Mouse (Mus musculus) heart, postnatal 0 days (tissue): ENCODE measurements around the gene Krt9. TPM values are rescaled to one million over a fixed set of nuclear protein-coding genes. Genes with fewer than 3 reads are reported as not detected.
A peak's percentile ranks its signal among the peaks of the same experiment; 100 is the strongest.

Source experiments
- ATAC-seq: fragments of 200-750 bp; cut with Nextera tagmentation; 2 replicates; pipeline ENCODE4 v1.8.0; 2017; ENCODE audit warnings: low read depth, moderate number of reproducible peaks, moderate library complexity; ENCODE audit not compliant: insufficient read depth
- DNase-seq: peaks from one replicate; pipeline ENCODE4 v3.0.0-alpha.2; 2016; ENCODE audit warnings: low spot score
- H3K27ac ChIP-seq: fragments of 300-500 bp; sonication (generic); 2 replicates; pipeline ENCODE4 v1.5.1; 2014; ENCODE audit warnings: low read depth, mild to moderate bottlenecking
- H3K27me3 ChIP-seq: fragments of 300-500 bp; sonication (generic); 2 replicates; pipeline ENCODE4 v1.6.1; 2014; ENCODE audit warnings: low read length, mixed read lengths; ENCODE audit not compliant: control insufficient read depth, insufficient read depth
- H3K36me3 ChIP-seq: fragments of 300-500 bp; sonication (generic); replicated peaks from 2 replicates; pipeline ENCODE4 v1.6.1; 2014; ENCODE audit warnings: low read length, mixed read lengths; ENCODE audit not compliant: control insufficient read depth, insufficient read depth
- H3K4me1 ChIP-seq: fragments of 300-500 bp; sonication (generic); 2 replicates; pipeline ENCODE4 v1.6.1; 2014; ENCODE audit warnings: antibody characterized with exemption; ENCODE audit not compliant: control insufficient read depth, insufficient read depth
- H3K4me2 ChIP-seq: fragments of 300-500 bp; sonication (generic); 2 replicates; pipeline ENCODE4 v1.6.1; 2014; ENCODE audit warnings: low read depth, mild to moderate bottlenecking, low read length, moderate library complexity
- H3K4me3 ChIP-seq: fragments of 300-500 bp; sonication (generic); 2 replicates; pipeline ENCODE4 v1.5.1; 2014; ENCODE audit warnings: low read depth, low read length
- H3K9ac ChIP-seq: fragments of 300-500 bp; sonication (generic); replicated peaks from 2 replicates; pipeline ENCODE4 v1.6.1; 2014; ENCODE audit warnings: low read depth, low read length, mixed read lengths
- H3K9me3 ChIP-seq: fragments of 300-500 bp; sonication (generic); replicated peaks from 2 replicates; pipeline ENCODE4 v1.6.1; 2016; ENCODE audit warnings: low read length; ENCODE audit not compliant: control insufficient read depth
- CTCF ChIP-seq: IDR thresholded peaks from 2 replicates; pipeline ENCODE4 v1.5.1; 2016; ENCODE audit warnings: antibody characterized with exemption, control low read depth, low read depth
- EP300 ChIP-seq: IDR thresholded peaks from 2 replicates; pipeline ENCODE4 v1.6.1; 2016; ENCODE audit warnings: antibody characterized with exemption, low read depth
- WGBS: fragments of 180-500 bp; shearing (Covaris S2); extraction: QIAGEN DNeasy Blood & Tissue Kit; methylation state at CpG from one replicate; pipeline ENCODE4 v1.1.7; 2014; 5-methylcytosine and 5-hydroxymethylcytosine counted together
- polyA plus RNA-seq: library from polyadenylated mRNA; unstranded; fragments of >200 nt; fragmentation: Nextera tagmentation; extraction: Ambion mirVana; gene quantifications from 2 replicates; pipeline ENCODE4 v1.2.1, GENCODE M21; 2015
- total RNA-seq: library from RNA; depleted of rRNA; stranded (reverse); fragments of >200 nt; gene quantifications from 2 replicates; pipeline ENCODE4 v1.2.3, GENCODE M21; 2014; ENCODE audit warnings: low replicate concordance

The Krt9 gene
- total and polyA plus RNA-seq, 2 experiments from 2014 or later, result not detected

- DNase-seq, result no peak
- TF ChIP-seq CTCF (no peak), EP300 (no peak)
- ATAC-seq, result no peak
- WGBS, result 63% methylated on average over 7 of the region's 7 CpGs
- H3K4me2 ChIP-seq, result no peak overlapping the region
- no peaks in the 10 kb centered on the region for H3K36me3 ChIP-seq
- no peaks in the 10 kb centered on the region for H3K27me3 ChIP-seq
- no peaks in the 10 kb centered on the region for H3K9me3 ChIP-seq
- H3K4me1 ChIP-seq, result no peaks in the 10 kb centered on the region
- no peak overlapping the region for H3K27ac ChIP-seq
- H3K4me3 ChIP-seq, result no peak overlapping the region
- no peak overlapping the region for H3K9ac ChIP-seq
Observed at GRCm38 (mm10) chr11:100181725-100182124, 11.3 kb downstream of the Krt9 start.

DNA sequence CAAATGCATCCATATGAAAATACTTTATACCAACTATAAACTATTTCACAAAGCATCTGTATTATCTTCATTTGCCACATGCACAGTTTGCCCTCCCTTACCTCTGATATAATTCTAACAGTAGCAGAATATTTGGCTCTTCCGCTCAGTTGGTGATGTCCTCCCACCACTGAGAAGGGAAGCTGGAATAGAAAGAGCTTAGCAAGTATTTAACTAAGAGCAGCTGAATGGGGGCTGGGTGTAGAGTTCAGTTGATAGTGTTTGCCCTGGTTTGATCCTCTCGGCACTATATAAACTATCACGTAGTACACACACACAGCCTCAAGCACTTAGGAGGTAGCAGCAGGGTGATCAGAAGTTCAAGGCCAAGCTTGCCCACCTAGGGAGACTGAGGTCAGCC is 13.8 kb downstream of the Krt9 start:
- DNase-seq (no peak), ATAC-seq (no peak)
- H3K27me3 ChIP-seq, result no peaks in the 10 kb centered on the region
- no peak overlapping the region for H3K4me3 ChIP-seq
- no peak for TF ChIP-seq CTCF
- TF ChIP-seq EP300, result no peak
- no peak overlapping the region for H3K4me2 ChIP-seq
- no peaks in the 10 kb centered on the region for H3K9me3 ChIP-seq
- H3K9ac ChIP-seq, result no peak overlapping the region
- no peak overlapping the region for H3K27ac ChIP-seq
- 63% methylated on average over 3 of the region's 3 CpGs for WGBS
- no peaks in the 10 kb centered on the region for H3K4me1 ChIP-seq
- H3K36me3 ChIP-seq, result no peaks in the 10 kb centered on the region

DNA sequence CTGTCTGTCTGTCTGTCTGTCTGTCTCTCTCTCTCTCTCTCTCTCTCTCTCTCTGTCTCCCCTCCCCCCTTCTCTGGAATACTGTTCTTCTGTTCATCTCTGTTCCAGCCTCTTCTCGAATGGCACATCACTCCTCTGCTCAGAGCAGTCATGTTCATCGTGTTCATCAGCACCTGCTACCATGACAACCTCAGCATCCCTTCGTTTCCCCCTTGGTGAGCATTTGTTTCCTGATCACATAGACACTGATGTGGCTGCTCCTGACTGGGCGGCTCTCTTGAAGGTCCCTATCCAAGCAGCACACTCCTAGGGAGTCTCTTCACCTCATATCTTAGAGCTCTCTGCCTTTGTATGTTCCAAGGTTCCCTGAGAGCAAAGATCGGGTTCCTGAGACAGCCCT is 14.7 kb downstream of the Krt9 start:
- H3K9ac ChIP-seq, result no peak overlapping the region
- no peaks in the 10 kb centered on the region for H3K27me3 ChIP-seq
- no peak for TF ChIP-seq CTCF
- no peak for TF ChIP-seq EP300
- H3K27ac ChIP-seq, result no peak overlapping the region
- no peaks in the 10 kb centered on the region for H3K9me3 ChIP-seq
- DNase-seq (no peak), ATAC-seq (no peak)
- H3K4me1 ChIP-seq, result no peaks in the 10 kb centered on the region
- no peaks in the 10 kb centered on the region for H3K36me3 ChIP-seq
- no peak overlapping the region for H3K4me2 ChIP-seq
- 69% methylated on average over 5 of the region's 5 CpGs for WGBS
- H3K4me3 ChIP-seq, result no peak overlapping the region

GRCm38 (mm10) chr11:100176791-100177190 is 16.3 kb downstream of the Krt9 start:
- no peaks in the 10 kb centered on the region for H3K4me1 ChIP-seq
- no peaks in the 10 kb centered on the region for H3K36me3 ChIP-seq
- ATAC-seq, result no peak
- no peak for DNase-seq
- no peak overlapping the region for H3K4me3 ChIP-seq
- TF ChIP-seq CTCF, result no peak
- no peak for TF ChIP-seq EP300
- no peak overlapping the region for H3K4me2 ChIP-seq
- H3K9ac ChIP-seq, result no peak overlapping the region
- H3K9me3 ChIP-seq, result no peaks in the 10 kb centered on the region
- no peak overlapping the region for H3K27ac ChIP-seq
- no peaks in the 10 kb centered on the region for H3K27me3 ChIP-seq
- 69% methylated on average over 9 of the region's 9 CpGs for WGBS

DNA sequence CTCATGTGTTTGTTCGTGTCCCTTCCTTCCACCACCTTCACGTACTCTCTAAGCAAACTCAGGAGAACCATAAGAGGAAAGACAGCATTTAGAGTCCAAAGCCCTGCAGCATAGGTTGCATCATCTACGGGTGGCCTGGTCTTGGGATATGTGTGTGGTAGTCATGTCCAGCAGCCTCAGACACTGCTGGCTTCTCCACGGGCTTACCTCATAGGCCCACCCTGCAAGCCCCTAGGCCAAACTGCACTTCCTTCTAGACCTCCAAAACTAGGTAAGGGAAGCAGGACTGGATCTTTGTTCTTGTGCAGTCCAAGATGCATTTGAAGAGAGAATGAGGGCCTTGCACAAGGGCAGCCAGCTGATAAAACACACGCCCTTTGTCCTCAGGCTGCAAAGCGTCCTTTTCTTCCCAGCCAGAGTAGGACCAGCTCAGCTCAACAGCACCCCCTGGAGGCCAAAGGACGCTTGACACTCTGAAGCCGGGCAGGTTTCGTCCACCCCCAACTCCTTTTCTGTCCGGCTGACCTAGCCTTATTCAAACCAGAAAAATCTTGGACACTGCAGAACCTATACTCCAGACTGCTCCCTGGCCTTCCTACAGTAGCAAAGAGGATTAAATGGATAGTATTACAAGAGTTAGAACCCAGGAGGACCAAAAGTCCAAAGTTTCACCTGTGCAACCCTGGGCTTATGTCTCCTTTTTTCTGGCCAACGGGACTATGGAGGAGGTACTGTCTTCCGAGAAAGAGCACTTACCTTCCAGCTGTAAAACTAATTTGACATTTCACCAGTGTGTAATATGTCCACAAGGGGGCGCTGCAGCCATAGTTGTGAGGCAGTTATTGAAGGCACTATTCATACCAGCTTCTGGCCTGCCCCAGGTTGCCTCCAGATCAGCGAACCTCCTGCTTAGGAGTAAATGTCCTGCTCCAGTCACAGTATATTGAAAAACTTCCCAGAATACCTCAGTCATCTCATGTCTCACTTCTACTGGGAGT is 24.0 kb downstream of the Krt9 start:
- Histone ChIP-seq H3K9me3 (no peaks in the 10 kb centered on the region), H3K4me2 (peak overlapping the region; percentile 27; the same call in 1 of the 2 replicates), H3K36me3 (no peaks in the 10 kb centered on the region), H3K4me3 (no peak overlapping the region), H3K27me3 (no peaks in the 10 kb centered on the region), H3K27ac (peak overlapping the region; percentile 57; the same call in 1 of the 2 replicates), H3K4me1 (no peaks in the 10 kb centered on the region), H3K9ac (no peak overlapping the region)
- DNase-seq (peak; percentile 30), ATAC-seq (peak; percentile 71)
- TF ChIP-seq EP300, result no peak
- TF ChIP-seq CTCF, result peak; percentile 91
- 27% methylated on average over 14 of the region's 14 CpGs for WGBS
